Mouse (Mus musculus) liver, embryonic 15.5 days (tissue): ENCODE results near the gene Vmn2r60. TPM values are rescaled to one million over a fixed set of nuclear protein-coding genes. Genes with fewer than 3 reads are reported as not detected.
"Not testable (repeated sequence)": the region's sequence is repeated elsewhere in the genome, so short reads cannot be mapped to it uniquely, and the experiment has no call there.

ENCODE experiments used
- ATAC-seq: fragments of 200-750 bp; cut with Nextera tagmentation; 2 replicates; pipeline ENCODE4 v1.8.0; 2017; ENCODE audit warnings: moderate number of reproducible peaks, mild to moderate bottlenecking, moderate library complexity; ENCODE audit not compliant: insufficient read depth
- H3K27ac ChIP-seq: fragments of 300-500 bp; sonication (generic); replicated peaks from 2 replicates; pipeline ENCODE4 v1.5.1; 2015; ENCODE audit warnings: mild to moderate bottlenecking, inconsistent platforms
- H3K27me3 ChIP-seq: fragments of 300-500 bp; sonication (generic); 2 replicates; pipeline ENCODE4 v1.6.1; 2015; ENCODE audit warnings: mild to moderate bottlenecking, inconsistent platforms
- H3K36me3 ChIP-seq: fragments of 300-500 bp; sonication (generic); replicated peaks from 2 replicates; pipeline ENCODE4 v1.6.1; 2015; ENCODE audit warnings: moderate library complexity, mild to moderate bottlenecking, inconsistent platforms
- H3K4me1 ChIP-seq: fragments of 300-500 bp; sonication (generic); replicated peaks from 2 replicates; pipeline ENCODE4 v1.6.1; 2015; ENCODE audit warnings: inconsistent platforms
- H3K4me2 ChIP-seq: fragments of 300-500 bp; sonication (generic); 2 replicates; pipeline ENCODE4 v1.6.1; 2015; ENCODE audit warnings: moderate library complexity, mild to moderate bottlenecking, inconsistent platforms
- H3K4me3 ChIP-seq: fragments of 300-500 bp; sonication (generic); replicated peaks from 2 replicates; pipeline ENCODE4 v1.5.1; 2015; ENCODE audit warnings: mild to moderate bottlenecking, inconsistent platforms
- H3K9ac ChIP-seq: fragments of 300-500 bp; sonication (generic); 2 replicates; pipeline ENCODE4 v1.6.1; 2015; ENCODE audit warnings: moderate library complexity, mild to moderate bottlenecking, inconsistent platforms
- H3K9me3 ChIP-seq: fragments of 300-500 bp; sonication (generic); replicated peaks from 2 replicates; pipeline ENCODE4 v1.6.1; 2016; ENCODE audit warnings: inconsistent platforms
- WGBS: fragments of 180-500 bp; shearing (Covaris S2); methylation state at CpG from one replicate; pipeline ENCODE4 v1.1.7; 2015; ENCODE audit warnings: mixed read lengths; ENCODE audit not compliant: insufficient replicate concordance; 5-methylcytosine and 5-hydroxymethylcytosine counted together
- polyA plus RNA-seq: library from polyadenylated mRNA; unstranded; fragments of >200 nt; fragmentation: Nextera tagmentation; extraction: Ambion mirVana; gene quantifications from 2 replicates; pipeline ENCODE4 v1.2.1, GENCODE M21; 2015

Gene Vmn2r60
- not detected in 2 replicates for polyA plus RNA-seq

DNA sequence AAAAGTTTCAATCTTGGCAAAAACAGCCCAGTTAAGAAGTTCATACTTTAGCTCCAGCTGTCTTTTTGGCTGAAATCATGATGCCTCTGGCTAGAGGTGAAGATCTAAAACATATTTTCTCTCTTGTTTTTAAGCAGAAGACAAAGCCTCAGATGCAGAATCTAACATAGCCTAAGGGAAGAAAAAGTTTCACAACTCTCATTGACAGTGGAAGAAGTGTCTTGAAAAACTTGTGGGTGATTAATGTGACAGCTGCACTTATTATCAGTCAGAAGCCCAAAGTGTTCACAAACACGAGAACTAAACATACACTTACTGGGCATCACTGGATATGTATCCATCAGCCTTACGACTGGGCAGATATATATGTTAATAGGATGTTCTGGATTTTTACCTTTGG is at the start of gene Vmn2r60:
Gene Vmn2r60, plus strand, starts transcription at position 301 of the 400 bp plus-strand sequence.
- no peak for ATAC-seq
- 45% methylated on average over 2 of the region's 2 CpGs for WGBS

DNA sequence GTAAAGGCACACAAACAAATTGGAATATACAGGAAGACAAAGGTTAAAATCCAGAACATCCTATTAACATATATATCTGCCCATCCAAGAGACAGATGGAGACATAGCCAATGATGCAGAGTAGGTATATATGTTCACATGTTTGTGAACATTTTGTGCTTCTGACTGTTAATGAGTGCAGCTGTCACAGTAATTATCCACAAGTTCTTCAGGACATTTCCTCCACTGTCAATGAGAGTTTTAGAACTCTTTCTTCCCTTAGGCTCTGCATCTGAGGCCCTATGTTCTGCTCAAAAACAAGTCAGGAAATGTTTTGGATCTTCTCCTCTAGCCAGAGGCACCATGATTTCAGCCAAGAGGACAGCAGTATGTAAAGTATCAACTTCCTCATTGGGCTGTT is 48.6 kb upstream of the Vmn2r60 start, which contains the start of gene Vmn2r59:
Gene Vmn2r59, minus strand, starts transcription at position 101 of the 400 bp plus-strand sequence.
- Histone ChIP-seq H3K4me3 (no peak within 1 kb of the TSS), H3K36me3 (no peaks in the 10 kb centered on the region), H3K4me1 (no peaks in the 10 kb centered on the region), H3K9me3 (no peaks in the 10 kb centered on the region), H3K4me2 (no peak within 1 kb of the TSS), H3K9ac (no peak within 1 kb of the TSS), H3K27ac (no peak within 1 kb of the TSS), H3K27me3 (no peaks in the 10 kb centered on the region)
- no peak for ATAC-seq

More for the DNA sequence above, at the start of gene Vmn2r60:
- Histone ChIP-seq H3K27me3 (no peaks in the 10 kb centered on the region), H3K27ac (no peak within 1 kb of the TSS), H3K4me3 (no peak within 1 kb of the TSS), H3K36me3 (no peaks in the 10 kb centered on the region), H3K9me3 (no peaks in the 10 kb centered on the region; the same call in 1 of the 2 replicates), H3K9ac (no peak within 1 kb of the TSS), H3K4me2 (no peak within 1 kb of the TSS), H3K4me1 (no peaks in the 10 kb centered on the region)

DNA sequence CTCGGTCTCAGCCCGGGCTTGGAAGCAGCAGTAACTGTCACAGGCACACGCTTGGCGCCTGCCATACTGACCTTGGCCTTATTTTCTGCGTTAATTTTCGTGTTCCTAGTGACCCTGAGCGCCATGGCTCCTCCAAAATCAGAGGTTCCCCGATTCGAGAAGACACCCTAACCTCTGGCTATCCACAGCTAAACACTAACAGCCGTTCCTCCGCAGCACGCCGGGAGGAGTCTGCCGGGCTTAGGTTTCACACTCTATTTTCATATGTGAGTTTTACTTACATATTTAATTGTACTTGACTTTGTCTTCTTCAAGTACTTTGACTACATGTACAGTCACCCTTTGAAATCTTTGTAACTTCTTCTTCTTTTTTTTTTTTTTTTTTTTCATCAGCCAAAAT is 509 bp upstream of the Vmn2r60 start:
- not testable (repeated sequence) for H3K9me3 ChIP-seq, ATAC-seq, H3K36me3 ChIP-seq, H3K27me3 ChIP-seq, H3K4me1 ChIP-seq, H3K9ac ChIP-seq, H3K4me2 ChIP-seq, H3K4me3 ChIP-seq, H3K27ac ChIP-seq
- 64% methylated on average over 14 of the region's 14 CpGs for WGBS

Other genes with a start within 250 kb of the Vmn2r60 start
- gene Vmn2r58, start 235.1 kb upstream of the Vmn2r60 start, polyA plus RNA-seq, result not detected in 2 replicates
- gene Vmn2r59, start 48.7 kb upstream of the Vmn2r60 start, polyA plus RNA-seq, result not detected in 2 replicates
- not detected in 2 replicates for gene Vmn2r61, start 152.3 kb downstream of the Vmn2r60 start, polyA plus RNA-seq